Mouse (Mus musculus) T-cell, adult 66 days (primary cell): Measurements from ENCODE around the gene Sdc1. TPM values are rescaled to one million over a fixed set of nuclear protein-coding genes. Genes with fewer than 3 reads are reported as not detected.

Experiments
- total RNA-seq, 2 experiments: library from RNA; stranded (reverse); gene quantifications; 3 replicates in 1 of 2; 4 replicates in 1 of 2; pipeline ENCODE4 v1.2.4; 2023

Sdc1 gene
- total RNA-seq = under 1 TPM in 1 of 2 experiments, not detected in 1; 0.55 TPM

GRCm38 (mm10) chr12:8770946-8771843, at the start of gene Sdc1:
Gene Sdc1, plus strand, starts transcription at chr12:8771323.

Other genes with a start within 250 kb of the Sdc1 start
- not detected for gene Slc7a15, start 172.3 kb upstream of the Sdc1 start, total RNA-seq
- 100 to 1,000 TPM; 288 to 299 TPM for gene Pum2, start 97.2 kb upstream of the Sdc1 start, total RNA-seq
- 10 to 100 TPM; 71.5 to 80.0 TPM for gene Laptm4a, start 150.3 kb downstream of the Sdc1 start, total RNA-seq
- gene Matn3, start 176.6 kb downstream of the Sdc1 start, total RNA-seq = not detected
- 1 to 10 TPM; 1.4 to 2.6 TPM for gene Wdr35, start 202.6 kb downstream of the Sdc1 start, total RNA-seq